Mouse (Mus musculus) cortical plate, adult 2 months (tissue): ENCODE results near the gene Hist1h4j.

ENCODE experiments used
- CTCF ChIP-seq: fragments of 200-500 bp; IDR thresholded peaks from 2 replicates; pipeline ENCODE4 v1.5.1; 2011; ENCODE audit warnings: mild to moderate bottlenecking, control low read depth, low read length; ENCODE audit not compliant: insufficient read depth; ENCODE audit errors: extremely low read depth
- POLR2A ChIP-seq: fragments of 200-500 bp; IDR thresholded peaks from 2 replicates; pipeline ENCODE4 v1.6.1; 2011; ENCODE audit warnings: mild to moderate bottlenecking, low read length, control low read depth; ENCODE audit not compliant: insufficient read depth; ENCODE audit errors: extremely low read depth

DNA sequence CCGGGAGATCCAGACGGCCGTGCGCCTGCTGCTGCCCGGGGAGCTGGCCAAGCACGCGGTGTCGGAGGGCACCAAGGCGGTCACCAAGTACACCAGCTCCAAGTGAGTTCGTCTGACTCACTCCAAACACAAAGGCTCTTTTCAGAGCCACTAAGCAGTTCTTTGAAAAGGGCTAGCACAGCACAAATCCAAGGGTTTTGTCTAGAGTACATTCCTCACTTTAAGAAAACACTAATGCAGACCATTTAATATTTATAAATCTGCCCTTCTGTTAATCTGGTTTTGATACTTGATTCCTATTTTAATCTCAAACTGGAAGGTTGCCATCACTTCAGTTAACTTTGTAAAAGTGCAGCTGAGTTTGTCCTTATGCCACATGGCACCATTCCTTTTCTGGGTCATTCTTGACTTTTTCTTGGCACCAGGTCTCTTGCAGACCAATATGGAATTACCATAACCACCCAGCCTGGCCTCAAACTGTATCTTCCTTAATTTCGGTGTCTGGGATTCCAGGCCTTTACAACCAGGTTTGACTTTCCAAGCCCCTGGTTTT lies 12.4 kb upstream of the Hist1h4j start:
- no peak for TF ChIP-seq CTCF
- no peak for TF ChIP-seq POLR2A
